Mouse (Mus musculus): ENCODE measurements around the gene Gfy. TPM values are rescaled to one million over a fixed set of nuclear protein-coding genes. Genes with fewer than 3 reads are reported as not detected.

Gfy gene
- not detected for total RNA-seq (2021)

- DNase-seq = no peak
Measured at GRCm38 (mm10) chr7:45179469-45179868, at the start of gene Gfy. TSS of gene Gfy (minus strand) at chr7:45179569.

GRCm38 (mm10) chr7:45229046-45229445 is 49.7 kb upstream of the Gfy start:
- DNase-seq = no peak

- no peak for DNase-seq
Measured at GRCm38 (mm10) chr7:45228548-45228947, 49.2 kb upstream of the Gfy start.

- no peak for DNase-seq
Measured at GRCm38 (mm10) chr7:45226421-45226820, 47.1 kb upstream of the Gfy start.

- DNase-seq = no peak
Measured at GRCm38 (mm10) chr7:45224826-45225225, 45.5 kb upstream of the Gfy start.

- DNase-seq = no peak
Measured at GRCm38 (mm10) chr7:45221680-45222079, 42.3 kb upstream of the Gfy start.

GRCm38 (mm10) chr7:45216442-45217183 is 37.2 kb upstream of the Gfy start:
- peak; percentile 88 for DNase-seq

GRCm38 (mm10) chr7:45215673-45216441 is 36.5 kb upstream of the Gfy start, which contains the start of gene Tead2:
TSS of gene Tead2 (plus strand) at chr7:45215753.
- DNase-seq = peak; percentile 76

- DNase-seq = no peak
Measured at GRCm38 (mm10) chr7:45213708-45214107, 34.3 kb upstream of the Gfy start.

GRCm38 (mm10) chr7:45212356-45212755 is 33.0 kb upstream of the Gfy start:
- no peak for DNase-seq

- no peak for DNase-seq
Measured at GRCm38 (mm10) chr7:45211851-45212251, 32.5 kb upstream of the Gfy start, which contains the start of gene Dkkl1. TSS of gene Dkkl1 (minus strand) at chr7:45212147.

GRCm38 (mm10) chr7:45211070-45211469 is 31.7 kb upstream of the Gfy start:
- no peak for DNase-seq

GRCm38 (mm10) chr7:45208260-45208659 is 28.9 kb upstream of the Gfy start:
- DNase-seq = no peak

- peak; percentile 91 for DNase-seq
Measured at GRCm38 (mm10) chr7:45204380-45205143, 25.2 kb upstream of the Gfy start, which contains the start of gene Ccdc155. TSS of gene Ccdc155 (minus strand) at chr7:45204892.

GRCm38 (mm10) chr7:45202654-45203053 is 23.3 kb upstream of the Gfy start:
- DNase-seq = no peak

- no peak for DNase-seq
Measured at GRCm38 (mm10) chr7:45198961-45199360, 19.6 kb upstream of the Gfy start.

- DNase-seq = peak; percentile 85
Measured at GRCm38 (mm10) chr7:45198435-45198834, 19.1 kb upstream of the Gfy start.

- DNase-seq = no peak
Measured at GRCm38 (mm10) chr7:45196994-45197393, 17.6 kb upstream of the Gfy start.

- no peak for DNase-seq
Measured at GRCm38 (mm10) chr7:45196176-45196535, 16.8 kb upstream of the Gfy start.

- no peak for DNase-seq
Measured at GRCm38 (mm10) chr7:45195341-45196175, 16.2 kb upstream of the Gfy start.

GRCm38 (mm10) chr7:45193871-45194785 is 14.8 kb upstream of the Gfy start:
- DNase-seq = no peak

Data from heart, postnatal 4 days (tissue).